Mouse (Mus musculus) embryonic facial prominence, embryonic 12.5 days (tissue): ENCODE data around the gene Slc41a2. TPM values are rescaled to one million over a fixed set of nuclear protein-coding genes. Genes with fewer than 3 reads are reported as not detected.
A peak's percentile ranks its signal among the peaks of the same experiment; 100 is the strongest.

Experiments used
- ATAC-seq: fragments of 200-750 bp; cut with Nextera tagmentation; 2 replicates; pipeline ENCODE4 v1.8.0; 2017; ENCODE audit not compliant: insufficient number of reproducible peaks, insufficient read depth, low FRiP score, low TSS enrichment
- H3K27ac ChIP-seq: fragments of 300-500 bp; sonication (generic); 2 replicates; pipeline ENCODE4 v1.5.1; 2016; ENCODE audit warnings: mild to moderate bottlenecking
- H3K27me3 ChIP-seq: fragments of 300-500 bp; sonication (generic); 2 replicates; pipeline ENCODE4 v1.6.1; 2016; ENCODE audit warnings: mild to moderate bottlenecking, moderate library complexity
- H3K36me3 ChIP-seq: fragments of 300-500 bp; sonication (generic); 2 replicates; pipeline ENCODE4 v1.6.1; 2016; ENCODE audit warnings: mild to moderate bottlenecking
- H3K4me1 ChIP-seq: fragments of 300-500 bp; sonication (generic); 2 replicates; pipeline ENCODE4 v1.6.1; 2016
- H3K4me2 ChIP-seq: fragments of 300-500 bp; sonication (generic); replicated peaks from 2 replicates; pipeline ENCODE4 v1.6.1; 2016; ENCODE audit warnings: mild to moderate bottlenecking, moderate library complexity
- H3K4me3 ChIP-seq: fragments of 300-500 bp; sonication (generic); 2 replicates; pipeline ENCODE4 v1.5.1; 2016; ENCODE audit warnings: mild to moderate bottlenecking
- H3K9ac ChIP-seq: fragments of 300-500 bp; sonication (generic); 2 replicates; pipeline ENCODE4 v1.6.1; 2016; ENCODE audit warnings: mild to moderate bottlenecking, moderate library complexity
- H3K9me3 ChIP-seq: fragments of 300-500 bp; sonication (generic); 2 replicates; pipeline ENCODE4 v1.6.1; 2016; ENCODE audit warnings: mild to moderate bottlenecking, moderate library complexity
- WGBS: fragments of 180-500 bp; shearing (Covaris S2); methylation state at CpG from one replicate; pipeline ENCODE4 v1.1.7; 2016; 5-methylcytosine and 5-hydroxymethylcytosine counted together
- polyA plus RNA-seq: library from polyadenylated mRNA; unstranded; fragments of >200 nt; fragmentation: Nextera tagmentation; extraction: Ambion mirVana; gene quantifications from 2 replicates; pipeline ENCODE4 v1.2.1, GENCODE M21; 2016

Gene Slc41a2
- polyA plus RNA-seq, 1 experiment from 2014 or later = 1.3 TPM

DNA sequence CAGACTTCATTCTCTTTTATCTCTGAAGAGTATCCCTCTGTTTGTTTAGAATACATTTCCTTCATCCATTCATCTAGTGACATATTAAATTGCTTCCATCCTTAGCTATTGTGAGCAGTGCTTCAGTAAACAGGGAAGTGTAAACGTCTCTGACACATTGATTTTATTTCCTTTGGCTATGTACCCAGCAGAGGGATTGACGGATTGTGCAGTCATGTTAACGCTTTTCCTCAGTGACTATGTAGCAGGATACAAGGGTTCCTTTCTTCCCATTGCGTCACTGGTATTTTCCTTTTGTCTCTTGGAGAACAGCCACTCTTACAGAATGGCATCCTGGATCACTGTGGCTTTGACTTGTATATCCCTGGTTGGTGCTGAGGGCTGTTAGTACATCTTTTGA is 76.4 kb downstream of the Slc41a2 start:
- Histone ChIP-seq H3K36me3 (no peaks in the 10 kb centered on the region), H3K4me1 (no peaks in the 10 kb centered on the region), H3K27ac (no peak overlapping the region), H3K9me3 (no peaks in the 10 kb centered on the region), H3K9ac (no peak overlapping the region), H3K4me2 (no peak overlapping the region), H3K4me3 (no peak overlapping the region), H3K27me3 (no peaks in the 10 kb centered on the region)
- no peak for ATAC-seq
- WGBS = 30% methylated on average over 4 of the region's 4 CpGs

DNA sequence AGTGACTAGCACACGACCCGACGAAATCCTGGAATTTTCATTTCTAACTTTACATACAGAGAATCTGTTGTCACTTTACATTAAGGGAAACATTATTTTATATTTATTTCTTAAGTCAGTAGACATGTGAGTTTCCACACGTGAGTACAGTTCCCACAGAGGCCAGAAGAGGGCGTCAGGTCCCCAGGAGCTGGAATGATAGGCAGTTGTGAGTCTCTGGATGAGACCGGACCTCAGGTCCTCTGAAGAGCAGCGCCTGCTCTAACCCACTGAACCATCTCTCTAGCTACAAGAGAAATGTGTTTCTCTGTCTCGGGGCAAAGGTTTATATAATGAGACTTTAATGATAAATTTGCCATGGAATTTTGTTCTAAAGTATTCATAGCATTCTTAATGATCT is 86.3 kb downstream of the Slc41a2 start:
- ATAC-seq = no peak
- Histone ChIP-seq H3K9ac (no peak overlapping the region), H3K4me2 (no peak overlapping the region), H3K27me3 (no peaks in the 10 kb centered on the region), H3K27ac (no peak overlapping the region), H3K36me3 (no peaks in the 10 kb centered on the region), H3K4me3 (no peak overlapping the region), H3K9me3 (no peaks in the 10 kb centered on the region), H3K4me1 (no peaks in the 10 kb centered on the region)
- WGBS = 60% methylated on average over 8 of the region's 8 CpGs

- Histone ChIP-seq H3K36me3 (no peaks in the 10 kb centered on the region), H3K4me1 (no peaks in the 10 kb centered on the region), H3K9me3 (no peaks in the 10 kb centered on the region), H3K4me2 (no peak overlapping the region), H3K27ac (no peak overlapping the region), H3K27me3 (no peaks in the 10 kb centered on the region), H3K9ac (no peak overlapping the region), H3K4me3 (no peak overlapping the region)
- 79% methylated on average over 7 of the region's 7 CpGs for WGBS
- ATAC-seq = no peak
Observed at GRCm38 (mm10) chr10:83248036-83248435, 89.6 kb downstream of the Slc41a2 start.

GRCm38 (mm10) chr10:83245720-83246119 is 92.0 kb downstream of the Slc41a2 start:
- Histone ChIP-seq H3K27ac (no peak overlapping the region), H3K4me2 (no peak overlapping the region), H3K4me3 (no peak overlapping the region), H3K9me3 (no peaks in the 10 kb centered on the region), H3K4me1 (no peaks in the 10 kb centered on the region), H3K27me3 (no peaks in the 10 kb centered on the region), H3K9ac (no peak overlapping the region), H3K36me3 (no peaks in the 10 kb centered on the region)
- ATAC-seq = no peak
- WGBS = 49% methylated on average over 7 of the region's 7 CpGs

- Histone ChIP-seq H3K9me3 (no peaks in the 10 kb centered on the region), H3K4me1 (no peaks in the 10 kb centered on the region), H3K4me3 (no peak overlapping the region), H3K36me3 (no peaks in the 10 kb centered on the region), H3K27me3 (no peaks in the 10 kb centered on the region), H3K9ac (no peak overlapping the region), H3K27ac (no peak overlapping the region), H3K4me2 (no peak overlapping the region)
- 25% methylated on average over 6 of the region's 6 CpGs for WGBS
- ATAC-seq = no peak
Observed at GRCm38 (mm10) chr10:83244131-83244530, 93.6 kb downstream of the Slc41a2 start.

- no peaks in the 10 kb centered on the region for H3K27me3 ChIP-seq
- ATAC-seq = no peak
- no peak overlapping the region for H3K27ac ChIP-seq
- H3K4me3 ChIP-seq = no peak overlapping the region
- H3K4me1 ChIP-seq = no peaks in the 10 kb centered on the region
- H3K4me2 ChIP-seq = no peak overlapping the region
- no peak overlapping the region for H3K9ac ChIP-seq
- no peaks in the 10 kb centered on the region for H3K9me3 ChIP-seq
- 59% methylated on average over 11 of the region's 11 CpGs for WGBS
- H3K36me3 ChIP-seq = no peaks in the 10 kb centered on the region
Observed at GRCm38 (mm10) chr10:83242106-83242686, 95.5 kb downstream of the Slc41a2 start.

DNA sequence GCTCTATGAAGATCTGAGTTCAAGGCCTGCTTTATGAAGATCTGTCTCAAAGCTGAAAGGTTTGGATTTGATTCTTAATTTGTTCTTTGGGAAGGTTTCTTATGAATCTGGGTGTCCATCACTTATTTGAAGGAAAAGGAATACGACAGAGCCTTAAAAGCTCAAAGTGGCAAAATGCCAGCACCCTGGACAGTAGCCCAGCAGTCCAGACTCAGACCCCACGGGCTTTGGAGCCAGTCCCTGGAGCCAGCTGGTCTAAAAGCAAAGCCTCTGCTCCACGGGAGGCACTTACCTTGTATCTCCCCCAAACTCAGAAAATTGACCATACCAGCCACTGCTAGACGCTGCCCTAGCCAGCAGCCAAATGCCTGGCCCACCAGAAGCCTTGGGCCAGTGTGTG is 103.3 kb downstream of the Slc41a2 start:
- Histone ChIP-seq H3K27ac (no peak overlapping the region), H3K9me3 (no peaks in the 10 kb centered on the region), H3K27me3 (no peaks in the 10 kb centered on the region), H3K9ac (no peak overlapping the region), H3K4me3 (no peak overlapping the region), H3K4me2 (no peak overlapping the region), H3K36me3 (no peaks in the 10 kb centered on the region), H3K4me1 (peaks cover 7% of the 10 kb centered on the region)
- WGBS = 58% methylated on average over 4 of the region's 4 CpGs
- no peak for ATAC-seq

- Histone ChIP-seq H3K9ac (no peak overlapping the region), H3K27me3 (no peaks in the 10 kb centered on the region), H3K4me1 (peaks cover 7% of the 10 kb centered on the region), H3K4me2 (no peak overlapping the region), H3K4me3 (no peak overlapping the region), H3K27ac (no peak overlapping the region), H3K36me3 (no peaks in the 10 kb centered on the region), H3K9me3 (no peaks in the 10 kb centered on the region)
- 88% methylated on average over 3 of the region's 3 CpGs for WGBS
- ATAC-seq = no peak
Observed at GRCm38 (mm10) chr10:83233967-83234366, 103.7 kb downstream of the Slc41a2 start.

DNA sequence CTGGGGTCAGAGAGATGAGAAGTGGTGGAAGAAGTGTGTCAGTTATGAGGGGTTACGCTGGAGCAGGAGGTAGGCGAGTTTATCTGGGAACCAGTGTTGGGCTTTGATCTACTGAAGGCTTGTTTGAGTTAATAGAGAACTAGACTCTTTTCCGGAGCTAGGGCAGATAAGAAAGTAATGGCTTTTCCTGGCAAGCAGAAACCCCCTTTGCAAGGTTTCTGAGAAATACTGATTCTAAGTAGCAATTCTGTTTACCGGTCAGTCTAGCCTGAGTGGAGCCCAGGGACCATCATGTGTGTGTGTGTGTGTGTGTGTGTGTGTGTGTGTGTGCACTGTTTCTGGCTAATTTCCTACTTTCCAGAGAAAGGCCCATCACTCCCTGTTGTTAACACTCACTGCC is 109.1 kb downstream of the Slc41a2 start:
- H3K4me3 ChIP-seq = no peak overlapping the region
- H3K27me3 ChIP-seq = no peaks in the 10 kb centered on the region
- H3K4me1 ChIP-seq = no peaks in the 10 kb centered on the region
- WGBS = 86% methylated on average over 4 of the region's 4 CpGs
- ATAC-seq = no peak
- no peaks in the 10 kb centered on the region for H3K36me3 ChIP-seq
- H3K9ac ChIP-seq = no peak overlapping the region
- no peaks in the 10 kb centered on the region for H3K9me3 ChIP-seq
- H3K4me2 ChIP-seq = no peak overlapping the region
- no peak overlapping the region for H3K27ac ChIP-seq

- WGBS = 36% methylated on average over 3 of the region's 3 CpGs
- no peaks in the 10 kb centered on the region for H3K27me3 ChIP-seq
Observed at GRCm38 (mm10) chr10:83224999-83225398, 112.7 kb downstream of the Slc41a2 start.

DNA sequence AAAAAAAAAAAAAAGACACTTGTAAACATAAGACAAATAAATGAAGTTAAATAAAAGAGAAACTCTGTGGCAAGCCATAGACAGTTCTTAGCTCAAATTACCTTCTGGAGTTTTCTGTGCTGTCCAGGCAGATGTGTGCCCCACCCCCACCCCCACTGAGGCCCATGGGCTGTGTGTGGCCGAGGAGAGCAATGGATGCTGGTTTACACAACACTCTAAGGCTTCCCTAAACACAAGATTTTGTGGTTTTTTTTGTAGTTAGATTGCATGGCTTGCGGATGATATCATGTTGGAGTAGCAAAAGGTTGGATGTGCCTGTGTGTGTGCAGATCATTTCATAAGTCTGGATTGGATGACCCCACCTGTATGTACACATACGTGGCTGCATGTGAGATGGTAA is 116.8 kb downstream of the Slc41a2 start:
- Histone ChIP-seq H3K27me3 (no peaks in the 10 kb centered on the region), H3K36me3 (no peaks in the 10 kb centered on the region), H3K4me1 (peaks cover 9% of the 10 kb centered on the region), H3K4me2 (no peak overlapping the region), H3K27ac (no peak overlapping the region), H3K9me3 (no peaks in the 10 kb centered on the region), H3K4me3 (no peak overlapping the region), H3K9ac (no peak overlapping the region)
- WGBS = 77% methylated on average over 3 of the region's 3 CpGs
- ATAC-seq = no peak

More at GRCm38 (mm10) chr10:83224999-83225398, 112.7 kb downstream of the Slc41a2 start:
- no peaks in the 10 kb centered on the region for H3K4me1 ChIP-seq
- H3K9ac ChIP-seq = no peak overlapping the region
- ATAC-seq = no peak
- no peaks in the 10 kb centered on the region for H3K36me3 ChIP-seq
- H3K4me2 ChIP-seq = no peak overlapping the region
- no peaks in the 10 kb centered on the region for H3K9me3 ChIP-seq
- H3K4me3 ChIP-seq = no peak overlapping the region
- H3K27ac ChIP-seq = no peak overlapping the region

- no peak overlapping the region for H3K4me3 ChIP-seq
- no peak for ATAC-seq
- no peak overlapping the region for H3K4me2 ChIP-seq
- H3K9me3 ChIP-seq = no peaks in the 10 kb centered on the region
- 85% methylated on average over 10 of the region's 10 CpGs for WGBS
- H3K9ac ChIP-seq = no peak overlapping the region
- H3K27ac ChIP-seq = no peak overlapping the region
- H3K4me1 ChIP-seq = peaks cover 9% of the 10 kb centered on the region
- H3K27me3 ChIP-seq = no peaks in the 10 kb centered on the region
- H3K36me3 ChIP-seq = no peaks in the 10 kb centered on the region
Observed at GRCm38 (mm10) chr10:83220217-83220616, 117.5 kb downstream of the Slc41a2 start.

- peak; percentile 3; the same call in 1 of the 2 replicates for ATAC-seq
- no peak overlapping the region for H3K27ac ChIP-seq
- H3K9me3 ChIP-seq = no peaks in the 10 kb centered on the region
- H3K9ac ChIP-seq = no peak overlapping the region
- H3K27me3 ChIP-seq = no peaks in the 10 kb centered on the region
- no peaks in the 10 kb centered on the region for H3K36me3 ChIP-seq
- no peak overlapping the region for H3K4me2 ChIP-seq
- peaks cover 9% of the 10 kb centered on the region for H3K4me1 ChIP-seq
- WGBS = 26% methylated on average over 12 of the region's 12 CpGs
- no peak overlapping the region for H3K4me3 ChIP-seq
Observed at GRCm38 (mm10) chr10:83219729-83220128, 118.0 kb downstream of the Slc41a2 start.
